Mouse (Mus musculus): ENCODE measurements around the gene Ppm1h.
A peak's percentile ranks its signal among the peaks of the same experiment; 100 is the strongest.

The Ppm1h gene

GRCm38 (mm10) chr10:122774169-122774568, 95.6 kb downstream of the Ppm1h start:
- DNase-seq = no peak

GRCm38 (mm10) chr10:122777436-122777835, 98.9 kb downstream of the Ppm1h start:
- no peak for DNase-seq

- no peak for DNase-seq
These were observed 99.5 kb downstream of the Ppm1h start for GRCm38 (mm10) chr10:122777939-122778655.

GRCm38 (mm10) chr10:122779351-122779750, 100.8 kb downstream of the Ppm1h start:
- DNase-seq = no peak

- DNase-seq = no peak
These were observed 104.2 kb downstream of the Ppm1h start for GRCm38 (mm10) chr10:122782755-122783154.

- no peak for DNase-seq
These were observed 111.1 kb downstream of the Ppm1h start for GRCm38 (mm10) chr10:122789648-122790170.

GRCm38 (mm10) chr10:122792021-122792966, 113.7 kb downstream of the Ppm1h start:
- peak; percentile 52 for DNase-seq

- no peak for DNase-seq
These were observed 114.6 kb downstream of the Ppm1h start for GRCm38 (mm10) chr10:122793193-122793592.

GRCm38 (mm10) chr10:122794187-122794850, 115.8 kb downstream of the Ppm1h start:
- DNase-seq = peak; percentile 87

- DNase-seq = no peak
These were observed 119.4 kb downstream of the Ppm1h start for GRCm38 (mm10) chr10:122797955-122798354.

GRCm38 (mm10) chr10:122800003-122800731, 121.6 kb downstream of the Ppm1h start:
- peak; percentile 74 for DNase-seq

- DNase-seq = no peak
These were observed 122.2 kb downstream of the Ppm1h start for GRCm38 (mm10) chr10:122800732-122801110.

- peak; percentile 76 for DNase-seq
These were observed 123.7 kb downstream of the Ppm1h start for GRCm38 (mm10) chr10:122802218-122802617.

GRCm38 (mm10) chr10:122802901-122803300, 124.3 kb downstream of the Ppm1h start:
- DNase-seq = peak; percentile 60

GRCm38 (mm10) chr10:122803906-122804305, 125.3 kb downstream of the Ppm1h start:
- peak; percentile 90 for DNase-seq

- no peak for DNase-seq
These were observed 127.3 kb downstream of the Ppm1h start for GRCm38 (mm10) chr10:122805866-122806265.

- DNase-seq = peak; percentile 88
These were observed 128.9 kb downstream of the Ppm1h start for GRCm38 (mm10) chr10:122807127-122808105.

- DNase-seq = no peak
These were observed 129.6 kb downstream of the Ppm1h start for GRCm38 (mm10) chr10:122808186-122808585.

GRCm38 (mm10) chr10:122809851-122810250, 131.3 kb downstream of the Ppm1h start:
- no peak for DNase-seq

GRCm38 (mm10) chr10:122815094-122815493, 136.5 kb downstream of the Ppm1h start:
- DNase-seq = peak; percentile 78

GRCm38 (mm10) chr10:122817741-122818140, 139.2 kb downstream of the Ppm1h start:
- DNase-seq = no peak

Data from thymus, postnatal 4 days (tissue).